Mouse (Mus musculus) ES-E14 (cell line): Measurements from ENCODE around the gene Aff1. TPM values are rescaled to one million over a fixed set of nuclear protein-coding genes. Genes with fewer than 3 reads are reported as not detected.

Experiments used
- DNase-seq: peaks from one replicate; pipeline ENCODE4 v3.0.0-alpha.2; 2013; ENCODE audit warnings: low read depth, low spot score
- H3K27ac ChIP-seq: 2 replicates; pipeline ENCODE4 v1.5.1; 2012; ENCODE audit warnings: low read depth, mild to moderate bottlenecking, low read length, moderate library complexity, mixed read lengths; ENCODE audit not compliant: poor library complexity, insufficient read depth, severe bottlenecking
- H3K36me3 ChIP-seq: 2 replicates; pipeline ENCODE4 v1.6.1; 2012; ENCODE audit warnings: mild to moderate bottlenecking, low read length, moderate library complexity, mixed read lengths; ENCODE audit not compliant: control insufficient read depth, poor library complexity, insufficient read depth, severe bottlenecking
- H3K4me1 ChIP-seq, 2 experiments: fragments of 150-350 bp in 1 of 2; sonication (generic) in 1 of 2; 2 replicates each; pipeline ENCODE4 v1.6.1; 2012; ENCODE audit warnings: low read length in 2 of 2, mild to moderate bottlenecking in 1 of 2, mixed read lengths in 1 of 2; ENCODE audit not compliant: control insufficient read depth in 2 of 2, insufficient read depth in 2 of 2, poor library complexity in 1 of 2
- H3K4me3 ChIP-seq, 2 experiments: fragments of 150-350 bp in 1 of 2; sonication (generic) in 1 of 2; 2 replicates each; pipeline ENCODE4 v1.5.1; 2012; ENCODE audit warnings: low read length in 2 of 2, low read depth in 1 of 2, mild to moderate bottlenecking in 1 of 2, mixed read lengths in 1 of 2; ENCODE audit not compliant: insufficient read depth in 1 of 2, poor library complexity in 1 of 2, severe bottlenecking in 1 of 2
- H3K9ac ChIP-seq: 2 replicates; pipeline ENCODE4 v1.6.1; 2012; ENCODE audit warnings: low read depth, mild to moderate bottlenecking, low read length, mixed read lengths; ENCODE audit not compliant: poor library complexity, insufficient read depth, severe bottlenecking
- H3K9me3 ChIP-seq: fragments of 150-350 bp; sonication (generic); 2 replicates; pipeline ENCODE4 v1.6.1; 2012; ENCODE audit warnings: low read depth, mild to moderate bottlenecking, low read length; ENCODE audit not compliant: control insufficient read depth, insufficient read depth
- CHD2 ChIP-seq: IDR thresholded peaks from 2 replicates; pipeline ENCODE4 v1.6.1; 2014; ENCODE audit warnings: mild to moderate bottlenecking, low read depth, low read length, inconsistent platforms
- HCFC1 ChIP-seq: IDR thresholded peaks from 2 replicates; pipeline ENCODE4 v1.6.1; 2012; ENCODE audit warnings: low read length, inconsistent platforms, borderline replicate concordance; ENCODE audit not compliant: insufficient read depth
- MAFK ChIP-seq: IDR thresholded peaks from 2 replicates; pipeline ENCODE4 v1.6.1; 2014; ENCODE audit warnings: mild to moderate bottlenecking, low read depth, low read length, inconsistent platforms; ENCODE audit not compliant: insufficient read depth
- ZC3H11A ChIP-seq: IDR thresholded peaks from 2 replicates; pipeline ENCODE4 v1.6.1; 2012; ENCODE audit warnings: low read depth, mild to moderate bottlenecking, inconsistent platforms, low read length, borderline replicate concordance
- ZNF384 ChIP-seq: IDR thresholded peaks from 2 replicates; pipeline ENCODE4 v1.6.1; 2012; ENCODE audit warnings: low read depth, low read length, inconsistent platforms
- in situ Hi-C, 2 experiments: fragments of 600-800 bp; cut with MboI; formaldehyde crosslinking; loops; one replicate each; pipeline ENCODE4 v1.15.1; 2025; ENCODE audit warnings: low sequenced_read_pairs in 2 of 2, inconsistent platforms in 1 of 2; ENCODE audit not compliant: unreplicated experiment in 2 of 2
- total RNA-seq: library from RNA; depleted of rRNA; stranded (reverse); fragments of 300-350 nt; gene quantifications from 2 replicates; pipeline ENCODE4 v1.2.3, GENCODE M21; 2012

The Aff1 gene
- total RNA-seq, 1 experiment: 26.0 TPM

- Histone ChIP-seq H3K27ac (no peak overlapping the region), H3K9me3 (no peaks in the 10 kb centered on the region)
- in situ Hi-C loops: no loop called here
Observed at GRCm38 (mm10) chr5:103791741-103792140, 99.6 kb downstream of the Aff1 start.

GRCm38 (mm10) chr5:103795121-103795520 lies 102.9 kb downstream of the Aff1 start:
- Histone ChIP-seq H3K4me1 (peaks cover 3 to 18% of the 10 kb centered on the region in 2 experiments; a peak in 3 of 4 replicates), H3K9ac (no peak overlapping the region), H3K4me3 (no peak overlapping the region), H3K9me3 (no peaks in the 10 kb centered on the region), H3K36me3 (peaks cover 6% of the 10 kb centered on the region; the same call in 1 of the 2 replicates), H3K27ac (no peak overlapping the region; the same call in 1 of the 2 replicates)
- no peak for DNase-seq
- in situ Hi-C loops: no loop called here
- TF ChIP-seq CHD2: no peak
- no peak for TF ChIP-seq ZC3H11A
- TF ChIP-seq MAFK: no peak
- TF ChIP-seq ZNF384: no peak
- no peak for TF ChIP-seq HCFC1

More at GRCm38 (mm10) chr5:103791741-103792140, 99.6 kb downstream of the Aff1 start:
- Histone ChIP-seq H3K4me1 (peaks cover 3 to 15% of the 10 kb centered on the region in 2 experiments; a peak in 3 of 4 replicates), H3K36me3 (peaks cover 10% of the 10 kb centered on the region; the same call in 1 of the 2 replicates), H3K9ac (no peak overlapping the region), H3K4me3 (no peak overlapping the region)
- no peak for DNase-seq
- TF ChIP-seq MAFK (no peak), ZNF384 (no peak), HCFC1 (no peak), ZC3H11A (no peak), CHD2 (no peak)

DNA sequence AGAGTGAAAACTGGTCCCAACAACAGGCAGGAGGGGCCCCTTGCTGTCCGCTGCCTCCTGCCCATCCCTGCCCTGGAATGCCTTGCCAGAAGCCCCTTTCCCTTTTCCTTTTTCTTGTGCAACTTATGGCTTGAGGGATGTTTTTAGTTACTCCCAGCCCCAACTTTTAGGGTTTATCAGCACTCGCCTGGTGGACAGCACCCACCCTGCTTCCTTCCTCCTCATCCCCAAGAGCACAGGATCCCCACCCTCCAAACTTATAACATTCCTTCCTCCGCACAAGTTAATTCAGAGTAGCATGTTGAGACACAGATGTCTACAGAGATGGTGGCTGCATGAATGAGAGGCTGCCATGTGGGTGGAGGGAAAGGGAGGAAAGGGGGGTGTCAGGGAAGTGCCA lies 103.9 kb downstream of the Aff1 start:
- no peak for DNase-seq
- H3K4me1 ChIP-seq: peaks cover 3 to 17% of the 10 kb centered on the region in 2 experiments; a peak in 3 of 4 replicates
- peaks cover 6% of the 10 kb centered on the region; the same call in 1 of the 2 replicates for H3K36me3 ChIP-seq
- in situ Hi-C loops: no loop called here
- H3K9me3 ChIP-seq: no peaks in the 10 kb centered on the region
- H3K27ac ChIP-seq: no peak overlapping the region
- TF ChIP-seq CHD2 (no peak), ZNF384 (no peak), HCFC1 (no peak), ZC3H11A (no peak), MAFK (no peak)
- no peak overlapping the region for H3K4me3 ChIP-seq
- no peak overlapping the region for H3K9ac ChIP-seq

GRCm38 (mm10) chr5:103797774-103798173 lies 105.6 kb downstream of the Aff1 start:
- Histone ChIP-seq H3K4me1 (peaks cover 0 to 8% of the 10 kb centered on the region in 2 experiments; a peak in 1 of 4 replicates), H3K9me3 (no peaks in the 10 kb centered on the region), H3K27ac (no peak overlapping the region), H3K4me3 (no peak overlapping the region), H3K9ac (peak overlapping the region; percentile 41), H3K36me3 (no peaks in the 10 kb centered on the region; the same call in 1 of the 2 replicates)
- TF ChIP-seq MAFK: no peak
- TF ChIP-seq CHD2: no peak
- no peak for DNase-seq
- in situ Hi-C loops: no loop called here

- DNase-seq: no peak
- Histone ChIP-seq H3K4me1 (peaks cover 0 to 8% of the 10 kb centered on the region in 2 experiments; a peak in 1 of 4 replicates), H3K27ac (no peak overlapping the region), H3K4me3 (no peak overlapping the region), H3K9ac (no peak overlapping the region), H3K36me3 (no peaks in the 10 kb centered on the region; the same call in 1 of the 2 replicates), H3K9me3 (no peaks in the 10 kb centered on the region)
- in situ Hi-C loops: no loop called here
- TF ChIP-seq MAFK: no peak
- no peak for TF ChIP-seq ZNF384
- TF ChIP-seq CHD2: no peak
- TF ChIP-seq HCFC1: no peak
Observed at GRCm38 (mm10) chr5:103799438-103799837, 107.3 kb downstream of the Aff1 start.
